Mouse (Mus musculus) hindbrain, embryonic 10.5 days (tissue): ENCODE data around the gene Slc25a25. TPM values are rescaled to one million over a fixed set of nuclear protein-coding genes. Genes with fewer than 3 reads are reported as not detected.

Experiments used
- DNase-seq: peaks from one replicate; pipeline ENCODE4 v3.0.0-alpha.2; 2017; ENCODE audit warnings: low spot score
- H3K27ac ChIP-seq: fragments of 300-500 bp; sonication (generic); 2 replicates; pipeline ENCODE4 v1.5.1; 2016; ENCODE audit warnings: mild to moderate bottlenecking, moderate library complexity
- H3K27me3 ChIP-seq: fragments of 300-500 bp; sonication (generic); 2 replicates; pipeline ENCODE4 v1.6.1; 2016; ENCODE audit warnings: mild to moderate bottlenecking; ENCODE audit not compliant: poor library complexity, insufficient read depth, severe bottlenecking
- H3K36me3 ChIP-seq: fragments of 300-500 bp; sonication (generic); 2 replicates; pipeline ENCODE4 v1.6.1; 2016; ENCODE audit warnings: mild to moderate bottlenecking, moderate library complexity
- H3K4me1 ChIP-seq: fragments of 300-500 bp; sonication (generic); replicated peaks from 2 replicates; pipeline ENCODE4 v1.6.1; 2016; ENCODE audit warnings: mild to moderate bottlenecking
- H3K4me3 ChIP-seq: fragments of 300-500 bp; sonication (generic); 2 replicates; pipeline ENCODE4 v1.5.1; 2016; ENCODE audit warnings: mild to moderate bottlenecking, moderate library complexity
- H3K9me3 ChIP-seq: fragments of 300-500 bp; sonication (generic); 2 replicates; pipeline ENCODE4 v1.6.1; 2016; ENCODE audit warnings: mild to moderate bottlenecking, moderate library complexity
- WGBS: fragments of 180-500 bp; shearing (Covaris S2); methylation state at CpG from one replicate; pipeline ENCODE4 v1.1.7; 2016; 5-methylcytosine and 5-hydroxymethylcytosine counted together
- polyA plus RNA-seq: library from polyadenylated mRNA; unstranded; fragments of >200 nt; fragmentation: Nextera tagmentation; extraction: Ambion mirVana; gene quantifications from 2 replicates; pipeline ENCODE4 v1.2.1, GENCODE M21; 2016

Slc25a25 gene
- polyA plus RNA-seq, 1 experiment from 2014 or later = 34.4 TPM

- Histone ChIP-seq H3K27me3 (peaks cover 56% of the 10 kb centered on the region), H3K9me3 (no peaks in the 10 kb centered on the region), H3K36me3 (peaks cover 38% of the 10 kb centered on the region), H3K4me3 (peak overlapping the region; percentile 84), H3K27ac (peak overlapping the region; percentile 83), H3K4me1 (peaks cover 19% of the 10 kb centered on the region)
- no peak for DNase-seq
- WGBS = 2% methylated on average over 27 of the region's 27 CpGs
These were observed 70.0 kb downstream of the Slc25a25 start for GRCm38 (mm10) chr2:32381141-32381774.

- H3K27me3 ChIP-seq = peaks cover 52% of the 10 kb centered on the region
- no peak for DNase-seq
- H3K36me3 ChIP-seq = peaks cover 50% of the 10 kb centered on the region
- 95% methylated on average over 7 of the region's 7 CpGs for WGBS
- peaks cover 19% of the 10 kb centered on the region for H3K4me1 ChIP-seq
- H3K9me3 ChIP-seq = no peaks in the 10 kb centered on the region
- H3K27ac ChIP-seq = no peak overlapping the region
- peak overlapping the region; percentile 12; the same call in 1 of the 2 replicates for H3K4me3 ChIP-seq
These were observed 71.2 kb downstream of the Slc25a25 start for GRCm38 (mm10) chr2:32380001-32380500.

- 95% methylated on average over 10 of the region's 10 CpGs for WGBS
- H3K27ac ChIP-seq = no peak overlapping the region
- H3K9me3 ChIP-seq = no peaks in the 10 kb centered on the region
- peaks cover 81% of the 10 kb centered on the region for H3K36me3 ChIP-seq
- H3K27me3 ChIP-seq = peaks cover 25% of the 10 kb centered on the region
- no peak overlapping the region for H3K4me3 ChIP-seq
- DNase-seq = no peak
- peaks cover 15% of the 10 kb centered on the region for H3K4me1 ChIP-seq
These were observed 74.3 kb downstream of the Slc25a25 start for GRCm38 (mm10) chr2:32376963-32377362.

GRCm38 (mm10) chr2:32375317-32375940 lies 75.8 kb downstream of the Slc25a25 start:
- peaks cover 15% of the 10 kb centered on the region for H3K27me3 ChIP-seq
- H3K27ac ChIP-seq = no peak overlapping the region
- no peaks in the 10 kb centered on the region for H3K9me3 ChIP-seq
- no peak for DNase-seq
- no peak overlapping the region for H3K4me3 ChIP-seq
- H3K4me1 ChIP-seq = 0 out of 2 replicates have a peak, but pooled peaks cover 1% of the 10 kb centered on the region
- WGBS = 91% methylated on average over 13 of the region's 13 CpGs
- peaks cover 96% of the 10 kb centered on the region for H3K36me3 ChIP-seq

- H3K27me3 ChIP-seq = 0 out of 2 replicates have a peak, but pooled peaks cover 2% of the 10 kb centered on the region
These were observed 77.1 kb downstream of the Slc25a25 start for GRCm38 (mm10) chr2:32374191-32374590.

GRCm38 (mm10) chr2:32367315-32367714 lies 83.9 kb downstream of the Slc25a25 start:
- Histone ChIP-seq H3K27ac (no peak overlapping the region), H3K4me1 (peaks cover 19% of the 10 kb centered on the region), H3K27me3 (no peaks in the 10 kb centered on the region), H3K36me3 (peaks cover 84% of the 10 kb centered on the region), H3K9me3 (no peaks in the 10 kb centered on the region), H3K4me3 (no peak overlapping the region)
- WGBS = 91% methylated on average over 5 of the region's 5 CpGs
- no peak for DNase-seq

More at GRCm38 (mm10) chr2:32374191-32374590, 77.1 kb downstream of the Slc25a25 start:
- Histone ChIP-seq H3K9me3 (no peaks in the 10 kb centered on the region), H3K36me3 (peaks cover 100% of the 10 kb centered on the region), H3K27ac (no peak overlapping the region), H3K4me3 (no peak overlapping the region), H3K4me1 (no peaks in the 10 kb centered on the region)
- 88% methylated on average over 10 of the region's 10 CpGs for WGBS
- no peak for DNase-seq

Other genes starting within 250 kb of the Slc25a25 start
- gene Pomt1, start 214.9 kb downstream of the Slc25a25 start, polyA plus RNA-seq = 27.1 and 27.2 TPM in 2 replicates
- 77.2 and 83.0 TPM in 2 replicates for gene Uck1, start 191.3 kb downstream of the Slc25a25 start, polyA plus RNA-seq
- 20.2 and 22.6 TPM in 2 replicates for gene Golga2, start 164.1 kb downstream of the Slc25a25 start, polyA plus RNA-seq
- gene Swi5, start 163.4 kb downstream of the Slc25a25 start, polyA plus RNA-seq = 488 and 544 TPM in 2 replicates
- 56.3 and 69.4 TPM in 2 replicates for gene Ciz1, start 99.1 kb downstream of the Slc25a25 start, polyA plus RNA-seq
- gene Dnm1, start 98.1 kb downstream of the Slc25a25 start, polyA plus RNA-seq = 12.3 and 17.0 TPM in 2 replicates
- 41.4 and 66.7 TPM in 2 replicates for gene 1110008P14Rik, start 69.5 kb downstream of the Slc25a25 start, polyA plus RNA-seq
- gene Lcn2, start 63.2 kb downstream of the Slc25a25 start, polyA plus RNA-seq = not detected in 2 replicates
- gene Ptges2, start 55.5 kb downstream of the Slc25a25 start, polyA plus RNA-seq = 26.3 and 32.3 TPM in 2 replicates
- 6.0 and 6.4 TPM in 2 replicates for gene Naif1, start 988 bp downstream of the Slc25a25 start, polyA plus RNA-seq
- 10.9 and 11.0 TPM in 2 replicates for gene Fam102a, start 83.9 kb upstream of the Slc25a25 start, polyA plus RNA-seq
- gene Dpm2, start 119.4 kb upstream of the Slc25a25 start, polyA plus RNA-seq = 116 and 131 TPM in 2 replicates
- 1.6 and 2.5 TPM in 2 replicates for gene Pip5kl1, start 123.4 kb upstream of the Slc25a25 start, polyA plus RNA-seq
- gene 9430097D07Rik, start 124.2 kb upstream of the Slc25a25 start, polyA plus RNA-seq = 0.11 and 0.39 TPM in 2 replicates
- 19.8 and 21.0 TPM in 2 replicates for gene St6galnac4, start 135.7 kb upstream of the Slc25a25 start, polyA plus RNA-seq
- 12.7 and 14.1 TPM in 2 replicates for gene St6galnac6, start 148.3 kb upstream of the Slc25a25 start, polyA plus RNA-seq
- gene Ak1, start 170.3 kb upstream of the Slc25a25 start, polyA plus RNA-seq = 26.9 and 37.6 TPM in 2 replicates
- 28.8 and 35.8 TPM in 2 replicates for gene Eng, start 195.2 kb upstream of the Slc25a25 start, polyA plus RNA-seq